Mouse (Mus musculus) Muller cell, postnatal 12 days (primary cell): ENCODE measurements at regions not wholly inside any gene's neighbourhood (a gene's known extent, or its start where the extent isn't known, plus 50 kb on each side); places are given as distances from the start of the nearest gene placed in this dataset.

Experiments used
- DNase-seq: peaks from one replicate; pipeline ENCODE4 v3.0.0-alpha.2; 2015; ENCODE audit errors: inconsistent ontology term

DNA sequence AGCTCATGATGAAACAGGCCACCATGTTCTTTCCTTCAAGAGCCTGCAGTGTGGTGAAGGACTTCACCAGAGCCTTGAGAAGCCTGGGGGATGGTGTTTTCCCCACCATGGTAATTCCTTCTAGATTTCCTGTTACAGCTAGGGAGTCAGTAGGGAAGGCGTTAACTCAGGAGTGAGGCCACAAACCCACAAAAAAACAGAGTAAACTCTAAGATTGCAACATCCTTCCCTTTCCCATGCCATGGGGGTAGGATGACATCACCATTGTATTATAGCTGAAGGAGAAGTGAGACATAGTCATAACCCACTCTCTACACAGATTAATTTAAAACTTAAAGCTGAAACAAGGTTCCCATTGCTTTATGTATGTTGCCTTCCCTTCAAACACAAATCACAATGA, 218.7 kb upstream of the F930015N05Rik start:
- DNase-seq, result no peak

DNA sequence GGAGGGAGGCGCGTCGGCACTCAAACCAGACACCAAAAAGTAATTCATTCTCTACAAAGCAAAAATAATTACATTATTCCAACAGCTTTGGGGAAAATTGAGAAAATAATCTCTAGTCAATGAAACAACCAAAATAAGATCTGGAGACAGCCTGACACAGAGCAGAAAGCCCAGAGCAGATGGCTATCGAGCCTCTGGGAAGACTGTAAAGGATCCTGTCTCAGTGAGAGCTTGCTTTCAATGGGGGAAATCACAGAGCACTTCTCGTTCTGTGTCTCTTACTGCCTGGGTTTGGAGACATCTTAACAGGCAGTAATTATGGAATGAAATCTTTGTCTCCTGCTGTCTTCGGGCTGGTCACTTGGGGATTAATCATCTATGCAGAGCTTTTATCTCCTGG, 226.7 kb upstream of the F930015N05Rik start:
- DNase-seq, result no peak

- DNase-seq, result no peak
Observed at GRCm38 (mm10) chr11:64667010-64667409, 230.6 kb upstream of the F930015N05Rik start.

DNA sequence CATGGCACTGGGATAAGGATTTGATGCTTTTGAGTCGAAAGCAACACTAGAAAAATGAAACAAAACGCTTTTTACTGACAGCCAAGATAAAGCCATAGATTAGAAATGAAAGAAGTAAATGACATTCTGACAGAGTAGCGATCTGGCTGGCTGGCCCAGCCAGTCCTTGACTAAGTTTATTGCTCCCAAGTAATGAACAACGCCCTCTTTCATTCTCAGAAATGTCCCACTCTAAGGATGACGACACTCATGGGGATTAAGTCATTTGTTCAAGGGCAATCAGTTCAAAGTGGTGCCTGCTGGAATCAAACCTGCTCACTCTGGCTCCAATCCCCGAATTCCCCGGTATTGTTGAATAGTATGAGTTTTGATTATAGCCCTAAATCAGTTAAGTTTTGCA, 231.1 kb upstream of the F930015N05Rik start:
- DNase-seq, result no peak

GRCm38 (mm10) chr11:64671898-64672297, 235.4 kb upstream of the F930015N05Rik start:
- peak; percentile 93 for DNase-seq

DNA sequence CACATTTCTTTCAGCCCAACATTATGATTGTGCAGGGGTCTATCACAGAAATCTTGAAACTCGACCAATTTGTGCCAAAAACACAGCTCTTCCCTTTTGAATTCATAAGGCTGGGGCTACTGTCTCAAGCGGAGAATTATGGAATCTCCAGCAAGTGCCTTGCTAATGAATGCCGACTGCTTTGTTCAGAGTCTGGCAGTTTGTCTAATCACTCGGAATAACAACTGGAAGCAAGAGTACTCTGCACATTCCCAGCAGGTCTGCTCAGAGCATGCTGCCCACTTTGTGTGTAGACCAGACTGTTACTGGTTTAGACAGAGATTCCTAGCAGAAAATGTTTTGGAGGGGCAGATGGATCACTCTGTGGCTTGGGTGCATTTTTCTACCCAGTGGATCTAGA, 237.1 kb upstream of the F930015N05Rik start:
- DNase-seq, result peak; percentile 73

DNA sequence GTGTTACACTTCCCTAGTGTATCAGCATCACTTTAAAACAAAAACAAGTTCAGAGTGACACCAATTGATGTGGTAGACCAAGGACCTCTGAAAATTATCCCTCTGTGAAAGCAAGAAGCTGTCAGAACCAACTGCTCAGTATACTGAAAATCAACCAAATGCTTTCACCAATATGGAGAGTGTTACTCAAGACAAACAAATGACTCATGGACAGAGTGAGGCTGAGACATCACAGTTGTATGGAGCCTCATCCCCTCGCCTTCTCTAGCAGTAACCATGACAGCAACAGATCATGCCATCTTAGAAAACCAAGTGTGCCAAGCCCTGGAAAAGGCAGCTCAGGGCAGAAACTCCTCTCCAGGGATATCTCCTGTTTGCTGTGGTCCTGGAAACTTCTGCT, 267.3 kb upstream of the F930015N05Rik start:
- no peak for DNase-seq

GRCm38 (mm10) chr11:64711801-64712200, 267.0 kb upstream of the Elac2 start:
- DNase-seq, result peak; percentile 47

DNA sequence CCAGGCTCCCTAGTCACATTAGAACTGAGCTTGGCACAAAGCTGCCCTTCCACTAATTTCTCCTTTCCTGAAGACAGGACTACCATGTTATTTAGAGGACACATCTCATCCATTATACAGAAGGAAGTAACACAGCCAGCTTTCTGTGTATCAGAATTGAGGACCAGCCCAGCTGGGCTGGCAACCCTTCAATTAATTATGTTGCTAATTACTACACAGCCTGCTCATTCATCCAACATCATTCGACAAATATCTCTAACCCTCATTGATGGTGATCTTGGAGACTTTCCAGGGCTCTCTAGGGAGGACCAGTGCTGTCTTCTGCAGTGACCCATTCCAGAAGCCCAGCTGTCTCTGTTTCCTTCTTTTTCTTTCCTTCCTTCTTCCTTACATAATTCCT, 263.7 kb upstream of the Elac2 start:
- DNase-seq, result peak; percentile 89

DNA sequence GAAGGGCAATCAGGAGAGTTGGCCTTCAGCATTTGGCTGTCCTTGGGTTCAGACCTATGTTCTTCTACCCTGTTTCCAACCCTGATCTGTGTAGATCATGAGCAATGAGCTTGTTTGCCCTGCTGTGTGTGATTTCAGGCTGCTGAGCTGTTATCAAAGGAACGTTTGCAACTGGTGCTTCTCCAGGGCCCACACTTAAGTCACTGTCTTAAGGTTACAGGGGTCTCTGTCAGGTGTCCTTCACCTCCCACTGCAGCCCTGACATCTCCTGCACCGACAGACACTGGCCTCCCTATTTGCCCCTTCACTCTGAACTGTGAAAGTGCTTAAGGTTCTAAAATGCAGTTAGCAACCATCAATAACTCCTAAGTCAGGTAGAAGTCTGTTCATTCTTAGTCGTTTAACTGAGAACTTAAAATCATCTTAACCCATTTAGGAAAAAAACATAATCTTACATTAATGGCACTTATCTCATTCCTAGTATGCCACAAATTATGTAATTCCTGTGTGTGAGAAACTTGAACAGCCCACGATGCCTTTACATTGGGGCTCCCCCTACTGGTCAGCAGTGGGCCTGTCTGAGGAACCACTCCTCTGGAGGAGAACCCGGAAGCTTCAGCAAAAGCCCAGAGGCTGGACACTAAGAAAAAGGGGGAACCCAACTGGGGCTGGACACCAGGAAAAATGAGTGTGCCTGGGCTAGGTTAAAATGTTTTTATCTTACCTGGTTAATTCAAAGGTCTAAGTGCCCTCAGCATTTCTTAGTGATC, 260.3 kb upstream of the Elac2 start:
- peak; percentile 74 for DNase-seq

- DNase-seq, result no peak
Observed at GRCm38 (mm10) chr11:64726249-64726648, 252.6 kb upstream of the Elac2 start.

DNA sequence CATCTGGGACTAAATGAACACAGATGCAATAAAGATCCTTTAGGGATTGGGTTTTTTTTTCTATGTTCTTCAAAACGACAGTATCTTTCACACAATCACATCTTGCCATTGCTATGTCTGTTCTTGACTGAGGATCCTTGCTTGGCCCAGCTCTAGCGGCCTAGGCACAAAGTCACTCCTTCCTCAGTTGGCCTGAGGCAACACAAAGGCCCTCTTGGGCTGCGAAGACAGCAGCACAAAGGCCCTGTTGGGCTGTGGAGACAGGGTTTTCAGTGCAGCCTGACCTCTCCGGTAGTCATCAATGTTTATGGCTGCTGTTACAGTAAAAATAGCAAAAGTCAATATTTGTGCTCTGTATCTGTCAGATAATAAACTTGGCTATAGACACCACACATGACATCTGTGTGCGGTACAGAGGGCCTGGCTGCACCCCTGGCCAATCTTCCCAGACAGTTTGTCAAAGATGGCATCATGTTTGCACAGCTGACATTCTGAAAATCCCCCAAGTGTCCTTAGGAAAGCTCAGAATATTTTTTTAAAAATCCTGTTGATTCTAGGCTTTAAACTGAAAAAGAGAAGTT, 250.9 kb upstream of the Elac2 start:
- no peak for DNase-seq

DNA sequence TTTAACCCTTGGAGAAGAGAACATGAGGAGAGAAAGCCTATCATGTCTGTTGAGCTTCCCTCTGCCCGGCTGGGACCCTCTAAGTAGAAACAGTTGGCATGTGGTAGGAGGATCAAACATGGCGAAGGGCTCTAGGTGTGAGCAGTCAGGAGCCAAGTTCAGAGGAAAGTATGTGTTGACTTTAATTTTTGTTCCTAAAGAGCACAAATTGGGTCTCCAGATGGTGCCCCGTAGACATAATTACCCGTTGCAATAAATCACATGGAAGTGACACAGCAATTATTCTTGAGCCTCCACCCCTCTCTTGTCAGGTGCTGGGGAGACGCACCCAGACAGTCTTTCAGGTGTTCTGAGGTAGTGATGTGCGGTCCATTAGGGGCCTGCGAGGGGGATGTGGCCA, 239.9 kb upstream of the Elac2 start:
- no peak for DNase-seq

GRCm38 (mm10) chr11:64743753-64744152, 235.1 kb upstream of the Elac2 start:
- DNase-seq, result no peak

GRCm38 (mm10) chr11:64746146-64746545, 232.7 kb upstream of the Elac2 start:
- DNase-seq, result no peak

DNA sequence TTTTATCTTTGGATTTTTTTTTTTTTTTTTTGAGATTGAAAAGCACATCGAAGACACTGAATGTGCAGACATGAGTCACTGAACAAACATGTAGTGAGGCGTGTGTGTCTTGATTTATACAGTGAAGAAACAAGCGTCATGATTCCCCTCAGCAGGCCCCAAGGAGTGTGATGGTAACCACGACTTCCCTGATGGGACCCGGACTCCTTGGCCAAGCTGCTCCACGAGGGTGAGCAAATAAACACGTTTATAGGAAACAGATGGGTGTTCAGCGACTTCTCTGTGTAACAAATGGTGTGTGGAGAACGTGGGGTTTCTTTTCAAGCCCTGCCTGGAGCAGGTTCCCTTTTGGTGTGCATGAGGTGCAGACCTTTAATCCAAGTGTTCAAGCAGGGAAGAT, 228.9 kb upstream of the Elac2 start:
- no peak for DNase-seq

DNA sequence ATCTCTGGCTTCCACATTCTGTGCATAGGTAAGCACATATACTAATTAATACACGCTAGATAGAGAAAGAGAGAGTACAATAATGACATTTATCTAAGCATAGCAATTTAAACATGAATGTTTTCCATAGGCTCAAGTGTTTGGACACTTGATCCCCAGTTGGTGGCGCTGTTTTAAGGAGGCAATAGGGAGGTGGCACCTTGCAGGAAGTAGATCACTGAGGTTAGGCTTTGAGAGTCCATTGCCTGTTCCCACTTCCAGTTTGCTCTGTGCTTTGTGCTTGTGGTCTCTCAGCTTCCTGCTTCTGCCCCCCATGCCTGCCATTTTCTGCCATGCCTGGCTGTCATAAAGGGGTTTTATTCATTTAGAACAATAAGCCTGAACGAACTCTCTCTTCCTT, 226.5 kb upstream of the Elac2 start:
- no peak for DNase-seq

DNA sequence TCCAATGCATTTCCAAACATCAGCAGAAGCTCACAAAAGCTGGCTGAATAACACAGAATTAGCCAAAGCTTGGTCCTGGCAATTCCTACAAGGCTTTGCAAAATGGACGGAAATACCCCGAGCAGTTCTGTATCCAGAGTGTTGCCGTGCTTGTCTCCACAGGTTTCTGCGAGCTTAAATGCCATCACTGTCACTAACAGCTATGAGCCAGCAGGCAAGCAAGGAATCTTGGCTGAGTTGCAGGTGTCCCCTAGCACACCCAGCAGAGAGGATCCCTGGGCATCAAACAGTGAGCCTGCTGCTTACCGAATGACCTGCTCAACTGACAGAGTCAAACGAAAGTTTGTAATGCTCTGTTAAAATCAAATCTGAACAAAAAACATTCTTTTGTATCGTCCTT, 226.0 kb upstream of the Elac2 start:
- DNase-seq, result no peak

DNA sequence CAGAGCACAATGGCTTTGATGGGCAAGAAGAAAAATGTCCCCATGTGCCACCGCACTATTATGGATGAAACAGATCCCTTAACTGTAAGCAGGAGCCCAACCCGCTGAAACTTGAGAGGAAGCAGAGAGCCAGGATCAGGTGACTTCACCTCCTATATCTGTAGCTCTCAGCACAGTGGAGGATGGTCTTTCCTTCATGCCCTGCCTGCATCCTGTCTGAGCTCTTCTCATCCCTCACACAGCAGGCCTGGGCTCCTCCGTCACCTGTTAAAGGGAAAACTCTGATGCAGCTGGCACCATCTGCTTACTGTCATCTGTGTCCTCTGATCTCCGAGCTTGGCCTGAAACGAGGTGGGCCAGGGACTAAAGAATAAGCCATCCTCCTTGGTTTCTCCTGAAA, 224.8 kb upstream of the Elac2 start:
- no peak for DNase-seq

DNA sequence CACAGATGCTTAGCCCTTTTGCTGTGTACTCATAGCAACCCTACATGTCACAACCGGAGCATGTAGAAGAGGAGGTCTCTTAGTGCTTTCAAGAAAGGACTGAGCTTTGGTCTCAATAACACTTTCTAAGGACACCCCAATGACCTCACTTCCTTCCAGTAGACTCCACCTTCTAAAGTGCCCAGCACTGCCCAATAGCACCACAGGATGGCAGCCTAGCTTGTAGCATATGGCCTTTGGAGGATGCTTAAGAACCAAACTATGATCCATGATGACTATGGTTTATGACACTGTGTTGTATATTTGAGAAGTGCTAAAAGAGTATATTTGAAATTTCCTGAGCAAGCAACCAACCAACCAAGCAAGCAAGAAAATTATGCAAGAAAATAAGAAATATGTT, 223.3 kb upstream of the Elac2 start:
- no peak for DNase-seq

DNA sequence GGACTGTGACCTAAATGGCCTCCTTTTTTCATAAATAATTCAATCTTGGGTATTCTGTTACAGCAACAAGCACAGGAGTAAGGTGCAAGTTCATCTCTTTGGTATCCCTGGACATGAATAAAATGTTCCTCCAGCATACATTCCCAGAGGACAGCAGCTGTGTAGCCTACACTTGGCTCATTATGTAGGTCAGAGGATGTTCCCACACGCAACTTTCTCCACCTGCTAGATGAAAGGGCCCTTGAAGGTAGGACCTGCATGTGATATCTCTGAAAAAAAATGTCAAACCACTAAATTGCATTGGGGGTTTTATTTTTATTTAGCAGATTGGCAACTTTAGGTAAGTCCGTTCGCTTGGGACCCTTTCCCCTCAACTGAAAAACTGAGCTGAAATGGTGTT, 218.2 kb upstream of the Elac2 start:
- DNase-seq, result no peak

DNA sequence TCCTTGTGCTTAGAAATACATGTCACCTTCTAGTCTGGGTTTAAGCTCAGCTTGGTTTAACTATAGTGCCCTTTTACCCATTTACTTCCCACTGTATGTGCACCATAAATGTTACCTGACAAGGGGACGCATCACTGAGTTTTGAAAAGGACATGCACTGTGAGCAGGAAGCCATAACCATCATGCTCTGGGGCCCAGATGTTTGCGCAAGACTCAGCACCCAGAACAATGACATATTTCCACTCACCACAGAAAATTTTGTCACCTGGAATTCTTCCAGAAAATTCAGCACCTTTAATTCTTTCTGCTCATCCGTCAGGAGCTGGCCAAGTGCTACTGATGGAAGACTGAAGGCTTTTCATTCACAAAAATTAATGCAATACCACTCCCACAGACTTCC, 216.1 kb upstream of the Elac2 start:
- no peak for DNase-seq

- peak; percentile 6 for DNase-seq
Observed at GRCm38 (mm10) chr11:64764056-64764455, 214.8 kb upstream of the Elac2 start.

DNA sequence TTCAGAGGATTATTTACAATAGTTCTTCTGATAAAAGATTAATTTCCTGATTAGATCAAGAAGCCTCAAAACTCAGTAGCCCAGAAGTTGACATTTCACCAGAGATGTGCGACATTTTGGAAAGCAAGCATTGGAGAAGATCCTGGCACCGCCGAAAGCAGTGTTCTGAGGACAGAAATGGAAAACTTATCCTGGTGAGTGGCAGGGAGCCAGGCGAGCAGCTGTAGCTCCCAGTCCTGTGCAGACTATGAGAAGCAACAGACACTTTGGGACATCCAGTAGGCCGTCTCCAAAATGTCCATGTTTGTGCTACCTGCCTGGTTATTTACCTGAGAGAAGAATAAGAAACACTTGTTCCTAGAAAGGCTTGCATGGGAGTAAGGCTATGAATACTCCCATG, 202.1 kb upstream of the Elac2 start:
- DNase-seq, result no peak
